Mouse (Mus musculus) v-Abl transformed pro-B cells (cell line): ENCODE results near the gene Ap3b1.

Source experiments
- in situ Hi-C, 2 experiments: fragments of 400-800 bp; cut with MboI; formaldehyde crosslinking; loops; one replicate each; pipeline ENCODE4 v1.15.1; 2025; ENCODE audit not compliant: unreplicated experiment in 2 of 2

Ap3b1 gene

DNA sequence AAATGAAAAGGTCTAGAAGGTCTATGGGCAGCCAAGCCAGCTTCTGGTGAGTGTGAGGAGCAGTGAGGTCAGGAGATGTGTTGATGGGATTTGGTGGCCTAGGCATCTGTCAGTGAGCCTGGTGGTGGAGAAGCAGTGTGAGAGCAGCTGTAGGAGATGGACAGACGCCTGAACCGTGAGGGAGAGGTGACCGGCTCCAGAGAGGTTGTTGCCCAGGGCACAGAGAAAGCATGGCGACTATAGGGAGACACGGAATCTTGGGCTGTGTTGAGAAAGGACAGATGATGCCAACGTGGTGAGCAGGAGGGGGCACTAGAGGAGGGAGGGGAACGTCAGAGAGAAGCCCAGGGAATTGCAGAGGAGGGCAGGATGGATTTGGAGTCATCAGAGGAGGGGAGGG is 13.3 kb downstream of the Ap3b1 start:
- in situ Hi-C loops, result loop anchor here in 1 of 2 experiments (25.0 kb wide), 1 partner anchor 585 kb away; no protein-coding TSS in a partner anchor

DNA sequence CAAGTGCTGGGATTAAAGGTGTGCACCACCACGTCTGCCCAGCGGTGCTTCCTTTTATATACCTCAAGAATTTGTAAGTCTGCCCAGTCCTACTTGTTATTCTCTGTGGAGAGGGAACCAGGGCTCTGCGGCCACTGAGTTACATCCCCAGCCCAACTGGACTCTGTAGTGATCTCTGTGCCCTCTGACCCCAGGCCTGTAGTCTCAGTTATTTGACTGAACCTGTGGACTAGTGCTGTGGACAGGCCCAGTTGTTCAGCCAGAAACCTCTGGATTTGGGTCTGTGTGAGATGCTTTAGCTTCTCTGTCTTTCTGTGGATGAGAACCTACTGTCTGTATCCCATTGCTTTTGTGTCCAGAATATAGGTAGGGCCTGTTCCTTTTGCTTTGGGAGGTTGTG is 15.4 kb downstream of the Ap3b1 start:
- in situ Hi-C loops, result loop anchor here in 1 of 2 experiments (25.0 kb wide), 1 partner anchor 587 kb away; no protein-coding TSS in a partner anchor

DNA sequence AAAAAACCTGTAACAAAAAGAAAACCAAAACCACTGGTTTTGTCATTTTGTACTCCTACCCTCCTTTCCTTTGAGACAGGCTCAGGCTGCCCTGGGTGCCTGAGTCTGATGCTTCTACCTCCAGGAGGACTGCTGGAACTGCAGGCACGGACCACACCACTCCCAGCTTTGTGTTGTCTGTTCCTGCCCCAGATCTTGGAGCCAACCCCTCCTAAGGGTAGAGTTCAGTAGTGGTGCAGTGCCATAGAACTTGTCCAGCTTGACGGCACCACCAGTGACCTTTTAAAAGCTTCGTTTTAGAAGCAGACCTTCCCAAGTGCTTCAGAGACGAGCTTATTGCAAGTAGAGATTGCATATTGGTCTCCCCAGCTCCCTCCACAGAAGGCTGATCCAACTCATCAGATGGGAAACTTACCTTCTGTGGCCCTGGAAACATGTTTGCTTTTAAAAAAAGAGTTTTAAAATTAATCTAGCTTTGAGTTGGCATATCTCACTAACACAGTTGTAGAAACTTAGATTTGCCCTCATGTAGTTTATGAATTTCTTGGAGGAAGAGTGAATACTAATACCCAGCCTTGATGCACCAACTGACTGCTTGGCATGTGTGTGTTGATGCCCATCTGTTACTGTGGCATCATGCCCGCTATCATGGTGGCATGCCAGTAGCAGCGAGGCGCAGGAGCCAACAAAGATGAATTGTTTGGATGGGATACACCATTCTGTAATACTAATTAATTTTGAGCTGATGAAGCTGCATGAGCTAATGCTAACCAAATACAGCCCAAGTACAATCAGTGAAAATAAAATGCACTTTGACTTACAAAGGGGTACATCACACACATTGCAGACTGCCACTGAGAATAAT is 17.0 kb downstream of the Ap3b1 start:
- in situ Hi-C loops, result no loop called here

DNA sequence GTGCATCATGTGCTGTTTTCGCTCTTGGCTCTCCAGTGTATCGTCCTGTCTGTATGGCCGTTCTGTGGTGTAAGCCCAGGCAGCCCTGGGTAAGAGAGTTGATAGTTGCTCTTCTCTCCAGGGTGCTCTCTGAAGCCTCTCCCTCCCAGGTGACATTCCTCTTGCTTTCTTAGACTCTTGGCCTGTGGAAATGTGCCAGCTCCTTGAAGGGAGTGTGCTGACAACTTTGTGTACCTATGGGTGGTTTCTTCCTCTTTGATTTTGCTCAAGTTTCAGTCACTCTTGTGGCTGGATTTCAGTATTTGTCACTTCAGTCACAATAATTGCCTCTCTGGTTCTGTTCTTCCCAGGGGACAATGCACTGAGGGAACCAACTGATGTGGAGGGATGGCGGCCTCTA is 20.2 kb downstream of the Ap3b1 start:
- in situ Hi-C loops, result no loop called here

DNA sequence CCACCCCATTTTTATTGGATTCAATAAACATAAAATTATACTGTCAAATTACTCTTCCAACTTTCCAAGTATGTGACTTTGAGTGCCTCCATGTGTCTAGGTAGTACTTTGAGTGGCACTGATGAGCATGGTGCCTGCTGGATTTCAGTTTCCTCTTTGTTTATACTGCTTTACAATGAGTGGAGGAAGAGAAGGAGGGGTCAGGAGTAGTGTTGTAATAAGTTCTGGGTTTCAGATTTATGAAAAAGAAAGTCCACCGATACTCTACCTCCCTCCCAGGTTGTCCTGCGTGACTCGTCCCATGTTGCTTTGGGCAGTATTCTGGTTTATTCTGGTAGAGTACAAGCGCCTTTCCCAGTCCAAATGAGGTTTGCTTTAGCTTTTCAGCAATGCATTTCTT is 22.7 kb downstream of the Ap3b1 start:
- in situ Hi-C loops, result loop anchor here in 1 of 2 experiments (10.0 kb wide), 1 partner anchor 563 kb away; no protein-coding TSS in a partner anchor

DNA sequence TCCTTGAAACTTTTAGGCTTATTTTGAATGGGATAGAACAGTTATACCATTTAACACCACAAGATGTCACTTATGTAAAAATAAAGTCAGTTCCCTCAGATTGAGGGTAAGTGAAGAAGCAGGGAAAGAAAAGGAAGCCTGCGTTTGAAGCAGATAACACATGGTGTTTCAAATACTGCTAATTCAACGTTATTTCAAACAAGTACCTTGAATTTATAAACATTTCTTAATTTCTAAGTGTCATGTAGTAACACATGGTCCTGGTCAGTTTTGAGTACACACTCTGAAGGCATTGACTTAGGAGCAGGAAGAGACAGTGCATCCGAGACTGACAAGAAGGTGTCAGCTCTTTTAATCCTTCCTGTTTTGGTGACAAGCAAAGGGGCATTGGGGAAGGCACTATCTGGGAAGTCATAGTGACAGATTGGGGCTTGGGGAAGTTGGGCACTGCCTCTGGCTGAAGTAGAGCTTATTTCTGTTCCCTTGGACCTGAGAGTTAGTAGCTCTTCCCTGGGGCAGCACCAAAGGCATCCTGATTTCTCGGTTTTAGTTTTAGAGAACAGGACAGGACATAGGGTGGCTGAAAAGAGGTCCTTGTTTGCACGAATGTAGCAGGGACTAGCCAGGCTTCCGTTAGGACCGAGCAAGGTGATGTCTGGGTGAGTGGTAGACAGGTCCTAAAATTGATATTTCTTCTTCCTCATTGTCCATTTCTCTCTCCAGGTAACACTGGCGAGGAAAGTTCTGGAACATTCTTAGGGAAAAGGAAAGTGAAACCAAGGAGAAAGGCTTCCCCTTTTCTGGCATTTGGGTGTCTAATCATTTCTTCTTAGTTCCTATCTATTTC is 23.3 kb downstream of the Ap3b1 start:
- in situ Hi-C loops, result loop anchor here in 1 of 2 experiments (10.0 kb wide), 1 partner anchor 563 kb away; no protein-coding TSS in a partner anchor

DNA sequence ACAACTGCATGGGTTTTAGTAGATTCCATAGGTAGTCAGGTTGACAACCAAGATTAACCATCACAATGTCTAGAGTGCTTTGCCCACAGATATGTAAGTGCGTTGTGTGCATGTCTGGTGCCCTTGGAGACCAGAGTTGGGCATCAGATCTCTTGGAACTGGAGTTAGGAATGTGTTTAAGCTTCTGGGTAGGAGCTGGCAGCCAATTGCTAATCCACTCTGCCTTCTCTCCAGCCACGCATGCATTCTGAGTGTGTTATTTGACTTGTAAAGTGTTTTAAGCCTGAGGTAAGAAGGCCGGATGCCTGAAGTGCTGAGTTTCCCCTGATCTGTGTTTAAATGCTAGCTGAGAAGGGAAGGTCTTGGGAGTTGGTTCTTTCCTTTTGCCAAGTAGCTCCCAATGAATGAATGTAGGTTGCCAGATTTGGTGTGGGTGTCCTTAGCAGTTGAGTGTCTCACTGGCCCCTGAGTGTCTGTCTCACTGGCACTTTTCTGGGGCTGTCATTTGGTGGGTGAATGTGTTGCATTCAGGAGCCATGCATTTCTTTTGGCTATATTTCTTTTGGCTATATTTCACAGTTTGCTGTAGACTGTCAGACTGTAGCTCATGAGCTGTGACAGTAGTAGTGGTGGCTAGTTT is 26.3 kb downstream of the Ap3b1 start:
- in situ Hi-C loops, result loop anchor here in 1 of 2 experiments (10.0 kb wide), 1 partner anchor 560 kb away; no protein-coding TSS in a partner anchor

DNA sequence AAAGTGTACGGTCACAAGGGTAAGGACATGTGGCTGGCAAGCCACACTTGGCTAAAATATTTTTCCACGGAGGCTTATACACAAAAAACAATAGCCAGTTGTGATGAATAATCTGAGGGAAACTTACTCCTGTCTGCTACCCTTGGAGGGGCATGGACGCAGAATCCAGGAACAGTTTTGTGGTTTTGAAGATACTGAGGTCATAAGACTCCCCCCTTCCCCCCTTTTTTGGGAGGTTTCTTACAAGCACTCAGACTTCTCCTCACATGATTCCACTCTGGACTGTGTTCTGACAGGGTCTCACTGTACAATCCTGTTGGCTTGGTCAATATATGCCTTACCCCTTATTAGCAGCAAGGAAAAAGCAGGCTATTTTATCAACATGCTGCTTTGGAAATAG is 29.8 kb downstream of the Ap3b1 start:
- in situ Hi-C loops, result loop anchor here in 1 of 2 experiments (10.0 kb wide), 1 partner anchor 556 kb away; no protein-coding TSS in a partner anchor

DNA sequence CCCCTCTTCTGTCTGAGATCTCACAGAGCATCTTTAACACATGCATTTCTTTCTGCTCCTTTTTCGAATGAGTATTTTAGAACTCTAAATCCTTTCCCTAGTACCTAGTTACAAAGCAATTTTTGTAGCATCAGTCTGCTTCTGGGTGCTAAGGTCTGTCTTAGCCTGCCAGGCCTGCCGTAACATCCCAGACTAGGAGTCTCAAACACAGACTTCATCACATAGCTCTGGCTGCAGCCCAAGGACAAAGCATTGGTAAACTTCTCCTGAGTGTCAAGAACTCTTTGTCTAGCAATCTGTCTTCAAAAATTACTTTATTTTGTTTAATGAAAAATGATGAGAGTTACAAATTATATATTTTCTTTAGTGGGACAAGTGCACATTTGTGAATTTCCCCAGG is 30.8 kb downstream of the Ap3b1 start:
- in situ Hi-C loops, result loop anchor here in 1 of 2 experiments (10.0 kb wide), 1 partner anchor 555 kb away; no protein-coding TSS in a partner anchor

DNA sequence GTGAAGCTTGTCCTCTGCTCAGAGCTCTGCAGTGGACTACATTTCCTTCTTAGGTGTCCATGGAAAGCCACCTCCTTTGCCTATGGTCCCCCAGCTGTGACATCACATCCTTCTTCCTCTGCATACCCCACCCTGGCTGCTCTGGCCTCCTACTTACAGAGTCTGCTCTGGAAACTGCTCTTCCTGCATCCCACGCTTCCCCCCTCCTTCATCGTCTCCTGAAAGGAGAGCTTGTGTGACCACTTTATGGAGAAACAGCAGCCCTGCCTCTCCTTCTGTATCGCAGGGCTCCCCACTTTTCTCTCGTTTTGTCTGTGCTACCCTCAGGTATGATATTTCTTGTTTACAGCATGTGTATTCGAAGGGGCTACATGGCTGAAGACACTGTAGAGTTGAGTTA is 33.5 kb downstream of the Ap3b1 start:
- in situ Hi-C loops, result no loop called here

DNA sequence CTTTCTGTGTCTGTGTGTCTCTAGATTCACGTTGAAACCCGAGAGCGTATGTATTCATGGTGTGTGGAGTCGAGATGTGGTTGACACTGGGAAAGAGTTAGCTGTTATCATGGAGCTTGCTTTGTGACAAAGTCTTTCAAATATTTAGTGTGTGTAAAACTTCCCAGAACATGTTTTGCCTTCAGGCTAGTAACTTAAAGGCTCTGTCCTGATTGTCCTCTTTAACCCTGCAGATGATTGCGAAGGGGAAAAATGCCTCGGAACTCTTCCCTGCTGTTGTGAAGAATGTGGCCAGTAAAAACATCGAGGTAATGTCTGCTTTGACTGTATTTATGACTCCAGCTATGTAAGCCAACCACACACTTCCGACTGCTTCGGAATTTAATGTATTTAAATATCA is 35.7 kb downstream of the Ap3b1 start:
- in situ Hi-C loops, result no loop called here

DNA sequence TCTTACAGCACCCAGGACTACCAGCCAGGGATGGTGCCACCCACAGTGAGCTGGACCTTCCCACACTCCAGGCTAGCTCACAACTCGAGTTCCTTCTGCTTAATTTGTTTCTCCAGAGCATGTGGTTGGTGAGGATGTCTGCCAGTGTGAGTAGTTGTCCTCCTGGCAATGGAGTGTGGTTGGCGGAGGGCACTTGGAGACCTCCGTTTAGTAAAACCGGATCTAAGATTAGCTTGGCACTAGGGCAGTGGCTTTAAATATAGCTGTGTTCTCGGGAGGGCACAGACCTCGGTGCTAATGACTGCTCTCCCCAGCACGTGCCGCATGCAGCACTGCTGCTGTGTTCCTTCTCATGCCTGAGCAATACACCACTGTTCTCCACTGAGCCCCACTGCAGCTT is 37.0 kb downstream of the Ap3b1 start:
- in situ Hi-C loops, result no loop called here

DNA sequence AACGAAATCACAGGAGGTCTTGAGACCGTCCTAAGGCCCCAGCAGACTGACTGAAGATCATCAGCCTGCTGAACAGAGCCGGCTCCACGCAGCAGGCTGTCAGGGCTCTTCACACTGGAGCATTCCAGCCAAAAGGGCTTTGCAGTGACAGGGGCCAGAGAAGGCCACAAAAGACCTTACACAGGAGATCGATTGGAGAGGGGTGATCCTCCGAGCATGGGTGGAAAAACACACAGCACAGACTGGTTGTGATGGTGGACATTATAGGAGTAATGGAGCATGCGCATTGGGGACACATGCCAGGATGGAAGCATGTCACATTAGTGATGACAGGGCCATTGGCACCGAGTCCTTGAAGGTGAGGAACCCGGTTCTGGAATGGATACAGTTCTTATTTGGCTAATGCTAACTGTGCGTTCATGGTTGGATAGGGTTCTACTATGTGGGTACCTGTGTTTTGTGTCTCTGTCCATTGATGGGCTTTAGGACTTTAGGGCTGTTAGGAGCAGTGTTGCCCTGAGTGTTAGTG is 37.7 kb downstream of the Ap3b1 start:
- in situ Hi-C loops, result no loop called here

DNA sequence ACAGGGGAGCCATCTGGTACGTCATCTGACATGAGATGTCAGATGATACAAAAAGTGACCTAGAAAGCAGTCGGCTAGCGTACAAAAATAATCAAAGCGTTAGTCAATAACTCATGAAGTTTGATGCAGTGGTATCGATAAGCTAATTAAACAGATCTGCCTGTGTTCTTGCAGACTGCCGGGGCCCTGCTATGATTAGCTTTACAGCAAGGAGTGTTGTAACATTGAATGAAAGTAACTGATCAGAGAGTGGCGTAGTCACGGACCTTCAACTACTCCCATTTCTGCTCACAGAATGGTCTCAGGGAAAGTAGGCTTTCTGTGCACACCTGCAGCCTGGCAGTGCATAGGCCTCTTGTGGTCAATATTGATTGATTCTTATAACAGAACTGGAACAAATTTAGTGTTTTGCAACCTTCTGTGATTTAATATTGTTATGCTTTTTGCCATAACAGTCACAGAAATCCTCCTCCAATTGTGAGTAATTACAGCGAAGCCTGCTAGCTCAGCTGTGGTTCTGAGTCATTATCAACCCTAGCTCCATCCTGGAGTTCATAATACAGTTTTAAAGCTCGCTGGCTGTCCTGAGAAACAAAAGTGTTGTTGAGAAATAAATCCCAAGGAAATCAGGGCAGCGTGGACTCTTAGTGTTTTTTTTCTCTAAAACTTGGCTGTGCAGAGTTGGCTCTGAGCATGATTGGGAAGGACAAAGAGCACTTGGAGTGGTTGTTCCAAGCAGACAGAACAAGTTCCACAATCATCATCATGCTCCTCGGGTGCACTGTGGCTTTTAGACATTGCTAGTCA is 40.0 kb downstream of the Ap3b1 start:
- in situ Hi-C loops, result no loop called here

DNA sequence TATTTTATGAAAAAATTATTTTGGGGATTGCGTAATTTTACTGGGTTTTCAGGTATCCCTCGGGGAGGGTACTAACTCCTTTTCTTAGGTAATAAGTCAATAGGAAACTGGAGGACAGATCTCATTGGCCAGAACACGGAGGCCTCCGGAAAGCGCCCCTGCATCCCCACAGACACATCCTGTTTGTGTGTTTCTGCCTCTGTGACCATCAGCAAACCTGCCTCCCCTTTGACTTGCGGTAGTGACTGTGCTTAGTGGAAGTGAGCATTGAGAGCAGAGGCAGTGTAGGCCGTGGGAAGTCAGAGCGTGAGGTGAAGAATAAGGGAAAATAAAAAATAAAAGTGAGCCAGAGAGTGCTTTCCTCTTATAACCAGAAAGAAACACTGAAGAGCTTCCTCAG is 41.7 kb downstream of the Ap3b1 start:
- in situ Hi-C loops, result no loop called here

DNA sequence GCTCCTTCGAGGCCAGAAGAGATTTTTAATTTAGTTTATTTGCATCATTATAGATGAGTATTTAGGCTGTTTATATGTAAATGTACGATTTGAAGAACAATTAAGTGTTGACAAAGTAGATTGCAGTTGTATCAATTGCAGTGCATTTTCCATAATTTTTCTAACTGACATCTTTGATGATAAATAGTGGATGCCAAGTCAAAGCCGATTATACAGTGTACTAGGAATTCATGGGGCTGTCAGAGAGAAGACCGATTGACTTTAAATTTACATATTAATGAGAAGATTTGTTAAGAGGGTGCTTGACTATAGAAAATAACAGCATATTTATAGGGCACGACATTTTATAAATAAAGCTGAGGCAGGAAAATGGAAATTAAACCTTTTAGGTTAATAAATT is 64.8 kb downstream of the Ap3b1 start:
- in situ Hi-C loops, result no loop called here

DNA sequence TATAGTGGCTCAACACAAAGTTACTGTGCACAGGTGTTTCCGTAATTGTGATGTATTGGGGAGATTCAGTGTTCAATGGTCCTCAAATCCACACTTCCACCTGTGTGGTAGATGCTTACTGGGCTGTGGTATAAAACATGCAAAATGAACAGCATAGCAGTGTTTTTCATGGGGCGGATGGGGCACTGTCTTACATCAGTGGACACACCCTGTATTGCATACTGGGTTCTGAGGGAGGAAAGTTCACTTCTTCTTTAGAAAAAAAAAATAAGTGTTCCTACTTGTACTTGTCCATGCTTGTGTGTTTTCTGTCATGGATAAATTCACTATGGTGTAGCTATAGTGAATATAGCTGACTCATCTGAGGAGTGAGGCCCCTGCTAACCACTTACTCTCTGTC is 70.8 kb downstream of the Ap3b1 start:
- in situ Hi-C loops, result loop anchor here in 1 of 2 experiments (25.0 kb wide), 1 partner anchor 642 kb away; no protein-coding TSS in a partner anchor

DNA sequence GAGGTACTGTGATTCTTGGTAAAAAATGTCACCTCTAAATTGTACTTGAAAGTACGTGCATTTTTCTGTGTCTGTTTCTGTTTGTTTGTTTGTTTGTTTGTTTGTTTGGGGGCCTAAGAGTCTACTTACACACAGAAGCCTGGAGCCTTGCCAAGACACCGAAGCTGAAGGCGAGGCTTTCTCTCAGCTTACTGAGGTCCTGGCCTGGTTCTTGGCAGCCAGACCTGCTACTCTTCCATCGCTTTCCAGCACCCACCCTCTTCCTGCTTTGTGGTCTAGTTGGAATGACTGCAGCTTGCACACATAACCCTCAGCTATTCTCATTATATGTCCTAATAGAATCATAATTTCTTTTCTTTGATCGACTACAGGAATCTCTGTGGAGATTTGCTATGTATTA is 80.6 kb downstream of the Ap3b1 start:
- in situ Hi-C loops, result loop anchor here in 1 of 2 experiments (25.0 kb wide), 1 partner anchor 652 kb away; no protein-coding TSS in a partner anchor

DNA sequence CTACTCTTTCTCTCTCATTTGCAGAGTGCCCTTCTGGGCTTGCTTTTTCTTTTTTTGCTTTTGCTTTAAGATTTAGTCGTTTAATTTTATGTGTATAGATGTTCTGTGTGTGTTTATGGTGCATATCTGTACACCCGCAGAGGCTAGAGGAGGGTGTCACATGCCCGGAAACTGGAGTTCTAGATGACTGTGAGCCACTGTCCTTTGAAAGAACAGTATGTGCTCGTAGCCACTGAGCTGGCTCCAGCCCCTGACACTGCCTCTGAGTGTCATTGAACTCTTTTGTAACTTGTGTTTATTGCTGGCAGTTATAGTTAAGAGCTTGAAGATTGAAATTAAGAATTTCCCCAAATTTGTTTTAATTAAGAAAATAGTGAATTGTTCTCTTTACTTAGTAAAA is 82.4 kb downstream of the Ap3b1 start:
- in situ Hi-C loops, result loop anchor here in 1 of 2 experiments (25.0 kb wide), 1 partner anchor 654 kb away; no protein-coding TSS in a partner anchor
